Mouse (Mus musculus) embryonic facial prominence, embryonic 14.5 days (tissue): ENCODE results near the gene Ccr1. TPM values are rescaled to one million over a fixed set of nuclear protein-coding genes. Genes with fewer than 3 reads are reported as not detected.
"Not testable (repeated sequence)": the region's sequence is repeated elsewhere in the genome, so short reads cannot be mapped to it uniquely, and the experiment has no call there.

Experiments used
- ATAC-seq: fragments of 200-750 bp; cut with Nextera tagmentation; 2 replicates; pipeline ENCODE4 v1.8.0; 2017; ENCODE audit warnings: low read depth, moderate number of reproducible peaks, moderate TSS enrichment
- DNase-seq: peaks from one replicate; pipeline ENCODE4 v3.0.0-alpha.2; 2015; ENCODE audit warnings: low spot score
- H3K27ac ChIP-seq: fragments of 300-500 bp; sonication (generic); replicated peaks from 2 replicates; pipeline ENCODE4 v1.5.1; 2014; ENCODE audit warnings: low read depth, mild to moderate bottlenecking, low read length, moderate library complexity
- H3K27me3 ChIP-seq: fragments of 300-500 bp; sonication (generic); replicated peaks from 2 replicates; pipeline ENCODE4 v1.6.1; 2014; ENCODE audit warnings: low read length; ENCODE audit not compliant: control insufficient read depth, insufficient read depth
- H3K36me3 ChIP-seq: fragments of 300-500 bp; sonication (generic); 2 replicates; pipeline ENCODE4 v1.6.1; 2014; ENCODE audit warnings: low read length, mixed read lengths; ENCODE audit not compliant: control insufficient read depth, insufficient read depth
- H3K4me1 ChIP-seq: fragments of 300-500 bp; sonication (generic); 2 replicates; pipeline ENCODE4 v1.6.1; 2014; ENCODE audit warnings: antibody characterized with exemption, low read length; ENCODE audit not compliant: control insufficient read depth, insufficient read depth
- H3K4me2 ChIP-seq: fragments of 300-500 bp; sonication (generic); 2 replicates; pipeline ENCODE4 v1.6.1; 2014; ENCODE audit warnings: low read depth, mild to moderate bottlenecking, low read length, moderate library complexity, mixed read lengths
- H3K4me3 ChIP-seq: fragments of 300-500 bp; sonication (generic); 2 replicates; pipeline ENCODE4 v1.5.1; 2014; ENCODE audit warnings: low read depth, mild to moderate bottlenecking, low read length
- H3K9ac ChIP-seq: fragments of 300-500 bp; sonication (generic); 2 replicates; pipeline ENCODE4 v1.6.1; 2014; ENCODE audit warnings: low read depth, mild to moderate bottlenecking, low read length, moderate library complexity, mixed read lengths
- H3K9me3 ChIP-seq: fragments of 300-500 bp; sonication (generic); 2 replicates; pipeline ENCODE4 v1.6.1; 2016; ENCODE audit warnings: low read length; ENCODE audit not compliant: control insufficient read depth
- WGBS: fragments of 180-500 bp; shearing (Covaris S2); extraction: QIAGEN DNeasy Blood & Tissue Kit; methylation state at CpG from one replicate; pipeline ENCODE4 v1.1.7; 2014; 5-methylcytosine and 5-hydroxymethylcytosine counted together
- polyA plus RNA-seq: library from polyadenylated mRNA; unstranded; fragments of >200 nt; fragmentation: Nextera tagmentation; extraction: Ambion mirVana; gene quantifications from 2 replicates; pipeline ENCODE4 v1.2.1, GENCODE M21; 2014

Gene Ccr1
- polyA plus RNA-seq, 1 experiment from 2014 or later, result 4.7 TPM

GRCm38 (mm10) chr9:123966858-123967495, 1.5 kb downstream of the Ccr1 start:
- 82% methylated on average over 1 of the region's 4 CpGs for WGBS
- not testable (repeated sequence) for H3K27ac ChIP-seq, H3K36me3 ChIP-seq, H3K4me2 ChIP-seq, ATAC-seq, H3K9me3 ChIP-seq, DNase-seq, H3K4me3 ChIP-seq, H3K4me1 ChIP-seq, H3K9ac ChIP-seq, H3K27me3 ChIP-seq

GRCm38 (mm10) chr9:123964776-123965175, 3.7 kb downstream of the Ccr1 start:
- Histone ChIP-seq H3K4me3 (no peak overlapping the region), H3K4me2 (no peak overlapping the region), H3K36me3 (no peaks in the 10 kb centered on the region), H3K27me3 (no peaks in the 10 kb centered on the region), H3K9me3 (no peaks in the 10 kb centered on the region), H3K4me1 (no peaks in the 10 kb centered on the region), H3K27ac (no peak overlapping the region), H3K9ac (no peak overlapping the region)
- DNase-seq (no peak), ATAC-seq (no peak)
- 78% methylated on average over 3 of the region's 3 CpGs for WGBS

- no peaks in the 10 kb centered on the region for H3K36me3 ChIP-seq
- ATAC-seq, result no peak
- H3K4me1 ChIP-seq, result no peaks in the 10 kb centered on the region
- H3K27me3 ChIP-seq, result no peaks in the 10 kb centered on the region
- DNase-seq, result no peak
- no peak overlapping the region for H3K9ac ChIP-seq
- no peak overlapping the region for H3K4me2 ChIP-seq
- no peak overlapping the region for H3K27ac ChIP-seq
- no peaks in the 10 kb centered on the region for H3K9me3 ChIP-seq
- no peak overlapping the region for H3K4me3 ChIP-seq
- 87% methylated on average over 1 of the region's 1 CpGs for WGBS
Measured at GRCm38 (mm10) chr9:123960161-123960560, 8.3 kb downstream of the Ccr1 start.

- no peaks in the 10 kb centered on the region for H3K27me3 ChIP-seq
- no peak overlapping the region for H3K4me3 ChIP-seq
- no peak for DNase-seq
- ATAC-seq, result no peak
- no peaks in the 10 kb centered on the region for H3K9me3 ChIP-seq
- WGBS, result 68% methylated on average over 3 of the region's 3 CpGs
- H3K4me2 ChIP-seq, result no peak overlapping the region
- H3K27ac ChIP-seq, result no peak overlapping the region
- H3K4me1 ChIP-seq, result no peaks in the 10 kb centered on the region
- H3K36me3 ChIP-seq, result no peaks in the 10 kb centered on the region
- H3K9ac ChIP-seq, result no peak overlapping the region
Measured at GRCm38 (mm10) chr9:123957911-123958413, 10.5 kb downstream of the Ccr1 start.

- DNase-seq, result no peak
- Histone ChIP-seq H3K9ac (no peak overlapping the region), H3K9me3 (no peaks in the 10 kb centered on the region), H3K27ac (no peak overlapping the region), H3K4me1 (no peaks in the 10 kb centered on the region), H3K4me2 (no peak overlapping the region), H3K27me3 (no peaks in the 10 kb centered on the region), H3K4me3 (no peak overlapping the region), H3K36me3 (no peaks in the 10 kb centered on the region)
- no peak for ATAC-seq
- WGBS, result 73% methylated on average over 1 of the region's 1 CpGs
Measured at GRCm38 (mm10) chr9:123956892-123957291, 11.6 kb downstream of the Ccr1 start.

- H3K4me3 ChIP-seq, result no peak overlapping the region
- DNase-seq, result no peak
- WGBS, result 78% methylated on average over 2 of the region's 2 CpGs
- H3K9me3 ChIP-seq, result no peaks in the 10 kb centered on the region
- H3K9ac ChIP-seq, result no peak overlapping the region
- no peaks in the 10 kb centered on the region for H3K36me3 ChIP-seq
- no peak overlapping the region for H3K27ac ChIP-seq
- H3K4me1 ChIP-seq, result no peaks in the 10 kb centered on the region
- no peak overlapping the region for H3K4me2 ChIP-seq
- ATAC-seq, result no peak
- no peaks in the 10 kb centered on the region for H3K27me3 ChIP-seq
Measured at GRCm38 (mm10) chr9:123953551-123953950, 14.9 kb downstream of the Ccr1 start.

- no peak overlapping the region for H3K4me3 ChIP-seq
- ATAC-seq (no peak), DNase-seq (no peak)
- H3K9me3 ChIP-seq, result no peaks in the 10 kb centered on the region
- no peaks in the 10 kb centered on the region for H3K36me3 ChIP-seq
- WGBS, result 92% methylated on average over 1 of the region's 1 CpGs
- no peaks in the 10 kb centered on the region for H3K4me1 ChIP-seq
- no peak overlapping the region for H3K27ac ChIP-seq
- no peak overlapping the region for H3K9ac ChIP-seq
- no peak overlapping the region for H3K4me2 ChIP-seq
- no peaks in the 10 kb centered on the region for H3K27me3 ChIP-seq
Measured at GRCm38 (mm10) chr9:123951176-123951575, 17.3 kb downstream of the Ccr1 start.

- Histone ChIP-seq H3K4me1 (no peaks in the 10 kb centered on the region), H3K27me3 (no peaks in the 10 kb centered on the region), H3K36me3 (no peaks in the 10 kb centered on the region), H3K4me3 (no peak overlapping the region), H3K9ac (no peak overlapping the region), H3K27ac (no peak overlapping the region), H3K9me3 (no peaks in the 10 kb centered on the region), H3K4me2 (no peak overlapping the region)
- no peak for DNase-seq
- WGBS, result 82% methylated on average over 2 of the region's 2 CpGs
- no peak for ATAC-seq
Measured at GRCm38 (mm10) chr9:123949432-123949831, 19.1 kb downstream of the Ccr1 start.

GRCm38 (mm10) chr9:123947815-123948214, 20.7 kb downstream of the Ccr1 start:
- no peaks in the 10 kb centered on the region for H3K9me3 ChIP-seq
- no peak overlapping the region for H3K4me3 ChIP-seq
- no peak overlapping the region for H3K4me2 ChIP-seq
- H3K27me3 ChIP-seq, result no peaks in the 10 kb centered on the region
- no peak for DNase-seq
- no peak overlapping the region for H3K9ac ChIP-seq
- no peaks in the 10 kb centered on the region for H3K4me1 ChIP-seq
- no peak overlapping the region for H3K27ac ChIP-seq
- WGBS, result 83% methylated on average over 1 of the region's 1 CpGs
- H3K36me3 ChIP-seq, result no peaks in the 10 kb centered on the region
- no peak for ATAC-seq
